Mouse (Mus musculus) gastrocnemius, adult 8-10 months (tissue): ENCODE measurements around the gene Cir1. TPM values are rescaled to one million over a fixed set of nuclear protein-coding genes. Genes with fewer than 3 reads are reported as not detected.

Experiments used
- DNase-seq, 2 experiments: peaks; one replicate each; pipeline ENCODE4 v3.0.0; 2022; ENCODE audit warnings: low spot score in 2 of 2
- total RNA-seq, 4 experiments: library from RNA; stranded (reverse); gene quantifications; 2 replicates each; pipeline ENCODE4 v1.2.4; 2022

Cir1 gene
- total RNA-seq, result 10 to 100 TPM in 2 of 4 experiments, 1 to 10 TPM in 2; 8.8 to 14.1 (median 11.7) TPM

DNA sequence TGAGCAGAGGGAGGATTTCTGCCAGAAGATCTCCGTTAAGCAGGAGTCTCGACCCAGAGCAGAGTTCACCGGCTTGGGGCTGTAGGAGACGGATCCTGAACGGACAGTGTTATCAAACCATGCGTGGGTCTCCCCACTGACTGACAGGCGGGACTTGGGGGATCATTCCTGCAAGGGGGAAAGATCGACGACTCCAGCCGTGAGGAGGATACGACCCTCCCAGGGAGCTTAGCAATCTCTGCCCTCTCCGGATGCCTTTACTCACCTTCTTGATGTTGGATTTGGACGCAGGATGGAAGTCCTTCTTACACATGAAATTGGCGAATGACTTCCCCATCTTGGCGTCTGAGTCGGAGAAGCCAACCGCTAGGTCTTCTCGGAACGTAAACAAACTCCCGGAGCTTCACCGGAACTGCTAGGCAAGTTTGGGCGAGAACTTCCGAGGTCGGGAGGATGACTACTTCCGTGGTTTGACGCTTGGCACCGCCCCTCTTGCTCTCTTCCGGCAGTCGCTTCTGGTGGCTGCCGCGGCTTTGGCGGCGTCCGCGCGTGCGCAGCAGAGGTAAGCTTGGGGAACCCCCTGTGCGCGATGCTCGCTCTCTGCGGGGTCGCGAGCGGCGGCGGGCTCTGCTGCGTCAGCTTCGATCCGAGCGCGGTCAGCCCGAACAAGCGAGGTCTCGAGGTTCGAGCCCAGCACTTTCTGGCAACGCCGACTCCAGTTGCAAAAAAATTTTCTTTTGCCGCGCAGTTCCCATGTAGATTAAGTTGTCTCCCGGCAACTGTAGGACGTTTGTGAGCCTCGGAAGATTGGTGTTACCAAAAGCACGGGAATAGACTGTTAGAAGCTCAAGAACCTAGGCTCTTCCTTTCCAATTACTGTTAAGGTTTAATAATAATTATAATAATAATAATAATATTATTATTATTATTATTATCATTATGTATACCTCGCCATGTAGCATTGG lies at the start of gene Cir1, which contains the start of gene Scrn3:
Cir1 (minus strand) TSS at position 550 of the 965 bp plus-strand sequence.
Scrn3 (plus strand) TSS at position 450 of the 965 bp plus-strand sequence.
- peak; percentile 88 to 93 for DNase-seq

DNA sequence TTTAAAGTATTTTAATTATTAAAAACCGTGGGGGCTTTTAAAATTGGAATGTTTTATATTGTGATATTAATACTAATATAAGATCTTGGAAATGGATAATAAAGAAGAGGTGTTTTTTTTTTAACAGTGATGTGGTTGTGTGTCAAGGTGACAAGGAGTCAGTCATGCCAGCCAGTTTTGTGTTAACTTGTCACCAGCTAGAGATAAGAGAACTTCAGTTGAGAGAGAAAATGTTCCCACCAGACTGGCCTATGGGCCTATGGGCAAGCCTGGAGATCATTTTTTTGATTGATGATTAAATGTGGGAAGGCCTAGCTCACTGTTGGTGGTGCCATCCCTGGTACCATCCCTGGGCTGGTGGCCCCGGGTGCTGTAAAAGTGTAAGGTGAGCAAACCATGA lies 48.0 kb upstream of the Cir1 start:
- no peak for DNase-seq

DNA sequence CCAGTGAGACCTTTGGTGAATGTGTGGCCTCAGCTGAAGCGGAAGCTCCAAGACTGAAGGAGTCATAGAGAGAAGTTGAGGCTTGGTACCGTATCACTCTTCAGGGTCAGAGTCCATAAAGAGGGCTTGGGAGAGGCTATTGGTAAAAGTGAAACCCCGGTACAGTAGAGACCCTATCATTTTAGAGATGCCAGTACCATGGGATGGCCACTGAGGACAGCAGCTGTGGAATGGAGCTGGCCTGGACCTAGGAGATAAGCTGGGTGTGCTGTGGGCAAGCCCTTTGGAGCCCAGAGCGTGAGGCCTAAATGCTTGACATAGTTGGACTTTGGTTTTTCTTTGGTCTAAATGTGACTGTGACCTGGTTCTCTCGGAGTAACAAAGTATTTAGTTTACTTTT lies 47.4 kb upstream of the Cir1 start:
- DNase-seq, result no peak

DNA sequence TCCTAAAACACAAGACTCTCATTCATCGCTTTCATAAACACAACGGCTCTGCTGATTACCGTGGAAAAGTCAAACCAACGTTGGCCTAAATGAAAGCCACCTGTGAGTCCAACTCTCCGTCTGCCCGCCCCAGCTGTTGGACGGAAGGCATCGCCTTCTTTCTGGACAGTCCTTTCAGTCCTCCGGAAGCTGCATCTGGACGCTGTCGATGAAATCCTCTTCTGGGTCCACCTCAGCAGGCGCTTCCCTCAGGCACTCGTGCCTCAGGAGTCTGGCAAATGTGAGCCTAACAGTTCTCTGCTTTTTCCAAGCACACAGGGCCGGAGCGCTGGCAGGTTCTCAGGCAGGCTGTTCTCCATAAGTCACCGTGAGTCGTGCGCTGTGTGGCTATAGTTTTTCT lies 44.5 kb upstream of the Cir1 start:
- DNase-seq, result no peak

DNA sequence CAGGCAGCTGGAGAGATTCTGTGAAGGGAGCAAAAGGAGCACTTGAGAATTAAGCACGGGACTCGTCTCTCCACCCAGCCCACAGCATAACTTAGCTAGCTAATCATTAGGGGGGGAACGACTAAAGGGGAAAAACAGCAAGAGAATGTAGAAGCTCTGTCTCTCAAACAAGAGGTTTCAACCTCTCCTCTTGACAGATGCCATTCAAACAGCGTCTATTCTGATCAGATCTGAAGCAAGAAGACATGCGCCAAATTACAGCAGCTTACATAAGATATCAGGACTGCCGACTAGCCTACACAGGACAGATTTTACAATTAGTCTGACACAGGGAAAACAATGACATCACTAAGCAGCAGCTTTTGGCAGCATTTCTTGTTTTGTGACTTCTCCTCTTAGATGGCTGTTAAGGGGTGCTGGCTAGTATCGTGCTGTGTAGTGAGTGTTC lies 39.5 kb upstream of the Cir1 start:
- no peak for DNase-seq

DNA sequence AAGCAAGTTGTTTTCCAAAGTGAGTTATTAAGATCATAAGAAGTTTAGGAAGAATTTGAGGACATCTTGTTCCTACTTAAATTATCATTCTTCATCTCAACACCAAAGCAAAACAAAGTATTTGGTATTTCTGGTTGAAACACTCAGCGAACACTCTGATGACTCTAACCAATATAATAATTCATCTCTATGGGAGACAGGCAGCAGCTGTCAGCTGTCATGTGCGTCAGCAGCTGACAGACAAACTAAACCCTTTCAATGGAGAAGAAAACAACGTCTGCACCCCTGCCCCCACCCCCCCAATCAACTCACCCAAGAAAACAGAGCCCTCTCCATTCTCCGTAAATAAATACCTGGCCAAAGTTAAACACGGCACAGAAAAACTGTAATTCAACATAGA lies 39.0 kb upstream of the Cir1 start:
- DNase-seq, result no peak

DNA sequence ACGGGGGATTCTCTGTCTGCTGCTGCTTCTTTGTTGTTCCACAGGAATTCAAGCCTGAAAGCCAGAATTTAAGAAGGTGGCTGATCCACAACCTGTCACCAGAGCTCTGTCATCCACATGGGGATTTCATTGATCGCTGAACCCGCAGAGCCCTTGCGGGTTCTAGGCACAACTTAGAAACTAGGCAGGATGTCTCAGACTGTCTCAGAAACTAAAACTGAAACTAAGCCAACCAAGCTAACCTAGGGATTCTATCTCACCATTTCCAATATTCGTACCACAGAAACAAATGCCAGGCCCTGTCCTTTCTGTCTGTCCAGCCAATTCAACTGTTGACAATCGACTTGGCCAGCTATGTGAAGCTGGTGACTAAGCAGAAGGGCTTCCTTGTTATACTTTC lies 35.7 kb upstream of the Cir1 start:
- no peak for DNase-seq

DNA sequence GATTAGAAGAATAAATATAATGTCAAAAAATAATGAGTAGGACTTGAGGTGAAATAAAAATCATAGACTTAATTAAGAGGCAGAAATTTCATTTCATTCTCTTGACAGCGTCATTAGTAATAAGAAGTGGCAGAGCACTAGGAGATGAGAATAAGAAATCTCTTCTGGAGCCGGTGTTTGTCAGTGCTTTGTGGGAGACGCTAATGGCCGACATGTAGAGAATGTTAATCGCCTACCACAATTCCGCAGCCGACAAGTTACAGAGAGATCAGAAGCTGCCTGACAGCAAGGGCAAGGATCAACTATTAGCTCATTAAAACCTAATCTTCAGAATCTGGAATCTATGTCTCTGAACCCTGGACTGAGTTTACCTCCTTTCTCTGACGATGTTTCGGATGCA lies 35.3 kb upstream of the Cir1 start:
- DNase-seq, result no peak

DNA sequence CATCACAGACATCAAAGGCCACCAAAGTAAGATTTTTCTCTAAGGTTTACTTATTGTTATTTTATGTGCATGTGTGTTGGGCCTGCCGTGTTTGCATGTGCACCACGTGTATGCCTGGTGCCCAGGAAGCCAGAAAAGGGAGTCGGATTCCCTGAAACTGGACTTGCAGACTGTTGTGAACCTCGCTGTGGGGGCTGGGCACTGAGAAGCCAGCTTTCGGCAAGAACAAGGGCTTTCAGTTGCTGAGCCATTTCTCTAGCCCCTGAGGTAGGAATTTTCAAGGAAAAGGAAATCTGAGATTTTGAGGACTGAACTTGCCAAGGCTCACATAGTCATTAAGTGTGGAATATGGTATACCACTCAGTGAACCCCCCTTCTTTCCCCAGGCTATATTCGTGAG lies 34.6 kb upstream of the Cir1 start:
- no peak for DNase-seq

DNA sequence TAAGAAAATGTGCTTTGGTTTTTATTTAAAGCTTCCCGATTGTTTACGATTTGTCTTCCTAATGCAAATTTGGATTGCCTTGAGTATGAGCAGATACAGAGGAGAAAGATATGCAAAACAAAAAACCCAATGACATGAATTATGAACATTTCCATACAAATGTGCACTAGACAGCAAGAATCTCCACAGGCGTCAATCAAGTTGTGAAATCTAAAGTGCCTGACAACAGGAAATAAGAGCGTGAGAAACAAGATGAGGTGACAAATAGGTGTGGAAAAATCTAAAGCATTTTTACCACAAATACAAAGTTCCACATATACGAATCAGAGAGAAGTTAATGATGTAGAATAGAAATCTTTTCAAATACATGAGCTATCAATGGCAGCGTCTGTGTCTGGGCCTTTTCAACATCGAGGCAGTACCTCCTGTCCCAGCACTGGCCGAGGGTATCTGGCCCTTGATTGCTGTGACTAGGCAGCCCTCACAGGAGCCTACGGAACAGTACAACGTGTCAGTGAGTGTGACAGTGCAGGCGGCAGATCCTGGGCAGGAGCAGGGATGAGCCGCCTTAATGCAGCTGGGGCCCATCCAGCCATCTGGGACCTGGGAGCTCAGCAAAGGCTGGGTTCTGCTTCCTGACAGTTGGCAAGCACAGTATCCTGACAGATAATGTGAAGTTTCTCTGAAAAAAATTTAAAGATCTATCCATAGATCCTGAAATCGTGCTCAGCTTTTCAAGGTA lies 34.0 kb upstream of the Cir1 start:
- DNase-seq, result no peak

DNA sequence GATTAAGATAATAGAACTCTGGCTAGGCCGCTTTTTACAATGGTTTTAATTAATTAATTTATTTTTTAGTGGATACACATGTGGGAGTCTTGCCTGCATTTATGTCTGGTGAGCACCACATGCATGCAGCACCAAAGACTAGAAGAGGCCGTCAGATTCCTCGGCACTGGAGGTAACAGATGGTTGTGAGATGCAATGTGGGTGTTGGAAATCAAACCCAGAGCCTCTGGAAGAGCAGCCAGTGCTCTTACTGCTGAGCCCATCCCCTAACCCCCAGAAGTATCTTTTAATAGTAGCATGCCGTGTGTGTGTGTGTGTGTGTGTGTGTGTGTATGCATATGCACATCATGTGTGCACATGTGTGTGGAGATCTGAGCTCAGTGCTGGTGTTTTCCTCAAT lies 32.7 kb upstream of the Cir1 start:
- DNase-seq, result no peak

DNA sequence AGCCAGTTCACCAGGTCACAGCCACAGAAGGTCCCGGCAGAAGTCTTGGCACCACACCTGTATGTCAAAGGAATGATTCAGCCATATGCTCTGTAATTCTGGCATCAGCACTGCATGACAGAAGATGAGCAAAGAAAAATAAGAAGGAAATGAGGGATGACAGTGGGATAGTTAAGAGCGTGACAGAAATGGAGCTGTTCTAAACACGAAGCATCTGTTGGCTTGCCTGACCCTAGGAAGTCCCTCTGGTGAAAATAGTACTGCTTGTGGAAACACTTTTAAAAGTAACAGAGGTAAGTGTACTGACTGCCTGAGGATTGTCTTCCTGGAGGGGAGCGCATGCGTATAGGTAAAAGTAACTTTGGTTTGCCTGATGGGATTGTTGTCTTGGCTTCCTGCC lies 31.2 kb upstream of the Cir1 start:
- DNase-seq, result no peak

DNA sequence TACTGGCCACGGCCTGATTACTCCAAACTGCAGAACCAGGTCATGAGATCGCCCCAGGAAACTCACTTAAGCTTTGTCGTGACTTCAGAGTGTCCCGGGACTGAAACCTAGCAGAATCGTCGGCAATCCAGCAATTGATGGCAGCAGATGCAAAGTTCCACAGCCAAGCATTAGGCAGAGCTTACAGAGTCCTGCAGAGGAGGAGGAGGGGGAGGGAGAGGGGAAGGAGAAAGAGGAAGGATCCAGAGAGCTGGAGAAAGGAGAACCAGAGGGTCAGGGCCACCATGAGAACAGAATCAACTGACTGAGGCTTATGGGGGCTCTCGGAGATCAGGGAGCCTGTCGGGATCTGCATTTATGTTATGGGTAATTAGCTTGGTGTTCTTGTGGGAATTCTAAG lies 25.9 kb upstream of the Cir1 start:
- DNase-seq, result no peak

DNA sequence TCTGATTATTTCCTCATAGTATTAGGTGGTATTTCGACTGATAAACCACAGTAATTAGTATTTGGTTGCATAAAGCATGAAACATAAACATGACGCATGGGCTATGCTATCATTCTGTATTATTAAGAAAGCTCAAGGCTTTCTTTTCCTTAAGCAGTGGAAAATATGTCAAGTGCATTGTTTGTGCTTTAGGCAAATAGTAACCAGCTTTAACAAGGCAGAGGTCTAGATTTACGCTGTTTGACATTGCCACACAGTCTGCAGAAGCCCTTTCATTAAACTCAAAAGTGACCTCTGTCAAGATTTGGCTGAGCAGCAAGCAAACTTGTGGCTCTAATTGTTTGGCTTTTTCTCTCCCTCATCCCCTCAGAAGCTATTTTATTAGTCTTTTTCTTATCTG lies 23.4 kb upstream of the Cir1 start:
- DNase-seq, result no peak

DNA sequence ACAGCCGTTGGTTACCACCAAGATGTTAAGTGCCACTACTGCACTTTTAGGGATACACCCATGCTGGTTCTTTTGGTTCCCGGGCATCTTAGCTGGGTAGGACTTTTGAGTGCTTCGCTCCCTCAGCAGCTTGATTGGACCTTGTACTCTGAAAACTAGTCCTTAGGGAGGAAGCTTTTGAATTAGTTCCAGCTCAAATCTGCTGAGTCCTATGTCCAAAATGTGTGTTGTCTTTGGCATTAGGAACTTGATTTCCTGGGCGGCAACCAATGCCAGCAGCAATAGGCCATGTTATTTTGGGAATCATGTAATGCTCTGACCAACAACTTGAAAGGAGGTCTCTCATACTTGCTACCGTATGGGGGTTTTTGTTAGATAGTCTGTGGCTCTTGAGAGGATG lies 13.4 kb upstream of the Cir1 start:
- no peak for DNase-seq

DNA sequence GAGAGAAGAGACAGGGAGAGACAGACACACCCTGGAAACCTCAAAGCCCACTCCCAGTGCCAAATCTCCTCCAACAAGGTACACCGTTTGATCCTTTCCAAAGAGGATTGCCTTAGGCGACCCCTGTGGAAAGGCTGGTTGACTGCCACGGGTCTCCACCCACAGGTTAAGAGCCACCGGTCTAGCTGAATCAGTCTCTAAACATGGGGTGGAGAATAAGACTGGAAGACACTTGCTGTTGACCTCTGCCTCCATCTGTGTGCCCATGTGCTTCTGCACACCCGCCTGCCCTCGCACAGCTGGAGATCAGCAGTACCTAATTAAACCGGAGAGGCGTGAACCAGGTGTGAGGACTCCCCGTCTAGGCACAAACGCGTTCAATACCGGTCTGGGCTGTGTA lies 10.5 kb upstream of the Cir1 start:
- no peak for DNase-seq

DNA sequence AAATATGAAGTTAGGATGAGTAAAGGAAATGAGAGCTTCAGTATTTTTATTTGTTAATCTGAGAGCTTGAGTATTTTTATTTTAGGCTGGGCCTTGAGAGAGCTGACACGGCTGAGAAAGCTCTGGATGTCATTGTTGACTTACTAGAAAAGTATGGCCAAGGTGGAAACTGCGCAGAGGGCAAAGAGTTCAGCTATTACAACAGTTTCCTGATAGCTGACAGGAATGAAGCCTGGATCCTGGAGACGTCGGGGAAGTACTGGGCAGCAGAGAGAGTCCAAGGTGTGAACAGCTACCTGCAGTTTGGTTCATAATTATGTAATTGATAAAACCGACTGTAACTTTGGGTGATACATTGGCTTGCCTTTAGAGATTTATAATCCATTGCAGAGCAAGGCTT lies 6.7 kb upstream of the Cir1 start:
- no peak for DNase-seq

DNA sequence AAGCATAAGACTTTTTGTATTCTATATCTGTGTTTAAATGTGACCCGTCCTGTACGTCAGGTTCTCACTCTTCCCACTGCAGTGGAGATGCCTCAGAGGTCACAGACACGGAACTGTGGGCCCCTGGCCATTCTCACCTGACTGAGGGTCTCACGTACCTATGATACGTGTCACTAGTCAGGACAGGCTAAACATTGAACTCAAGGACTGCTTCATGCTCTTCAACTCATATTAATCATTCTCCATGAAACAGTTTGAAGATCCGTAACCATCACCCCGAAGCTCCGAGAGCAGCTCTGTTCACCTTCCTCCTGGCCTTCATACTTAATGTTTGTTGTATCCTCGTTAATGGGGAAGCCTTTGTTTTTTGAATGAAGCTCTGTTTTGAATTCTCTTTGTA lies 4.9 kb upstream of the Cir1 start:
- DNase-seq, result no peak

DNA sequence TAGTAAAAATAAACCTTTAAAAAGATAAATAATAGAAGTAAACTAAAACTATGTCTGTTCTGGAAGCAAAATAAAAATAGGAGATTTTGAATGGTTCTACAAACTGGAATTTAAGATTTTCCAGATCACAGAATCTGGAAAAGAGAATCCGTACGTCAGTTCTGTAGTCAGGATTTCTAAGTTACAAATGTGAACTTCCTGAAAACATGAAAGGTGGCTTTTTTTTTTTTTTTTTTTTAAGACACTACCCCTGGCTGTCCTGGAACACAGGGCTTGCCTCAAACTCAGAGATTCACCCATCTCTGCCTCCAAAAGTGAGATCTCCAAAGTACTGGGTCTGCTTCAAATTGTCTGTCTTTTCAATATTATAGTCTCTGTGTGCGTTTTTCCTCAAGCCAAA lies 1.8 kb upstream of the Cir1 start:
- DNase-seq, result no peak

DNA sequence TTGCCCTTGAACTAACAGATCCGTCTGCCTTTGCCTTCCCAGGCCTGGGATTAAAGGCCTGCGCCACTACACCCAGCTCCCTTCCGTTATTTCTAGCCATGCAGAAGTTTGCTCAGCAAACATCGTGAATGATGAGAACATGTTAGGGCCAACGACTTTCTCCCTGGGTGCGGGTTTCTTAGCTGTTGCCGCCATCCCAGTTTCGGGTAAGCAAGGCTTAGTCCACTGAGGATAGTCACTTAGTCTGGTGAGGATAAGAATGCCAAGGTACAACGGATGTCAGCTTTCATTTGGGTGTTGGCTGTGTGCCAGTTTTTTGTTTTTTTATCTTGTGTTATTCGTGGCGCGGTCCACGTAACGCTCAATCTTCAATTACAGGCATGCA lies 608 bp upstream of the Cir1 start:
- peak; percentile 12 to 17 for DNase-seq

DNA sequence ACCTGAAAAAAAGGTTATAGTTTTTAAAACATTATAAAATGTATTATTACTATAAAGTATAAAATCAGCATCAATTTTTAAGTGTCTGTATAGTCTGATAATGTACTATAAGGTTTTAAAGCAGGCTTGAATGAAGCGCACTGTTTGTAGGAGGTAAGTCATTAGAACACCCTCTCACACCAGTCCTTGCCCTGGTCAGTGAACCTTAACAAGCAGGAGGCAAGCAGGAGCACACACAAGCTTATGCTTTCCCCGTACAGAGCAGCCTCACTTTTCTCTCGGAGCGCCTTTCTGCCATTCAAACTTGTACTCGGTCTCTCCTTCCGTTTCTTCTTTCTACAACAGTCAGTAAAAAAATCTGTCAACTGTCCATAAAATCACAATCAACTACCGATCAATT lies 6.5 kb downstream of the Cir1 start:
- DNase-seq, result no peak

DNA sequence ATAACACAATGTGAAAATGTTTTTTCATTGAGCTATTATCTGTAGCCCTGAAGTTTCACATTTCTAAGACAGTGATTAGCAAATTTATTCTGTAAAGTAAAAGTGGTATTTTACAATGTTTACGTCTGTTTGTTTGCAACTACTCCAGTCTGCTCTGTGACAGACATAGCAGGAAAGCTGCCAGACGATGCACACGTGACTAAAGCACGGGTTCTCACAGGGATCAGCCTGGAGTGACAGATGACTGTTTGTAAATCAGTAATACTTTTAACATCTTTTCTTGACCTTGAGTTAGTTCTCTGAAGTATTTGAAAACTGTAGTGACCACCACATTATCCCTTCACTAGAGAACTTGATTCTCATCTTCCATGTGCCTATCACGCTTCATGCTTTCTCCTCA lies 8.0 kb downstream of the Cir1 start:
- DNase-seq, result no peak

DNA sequence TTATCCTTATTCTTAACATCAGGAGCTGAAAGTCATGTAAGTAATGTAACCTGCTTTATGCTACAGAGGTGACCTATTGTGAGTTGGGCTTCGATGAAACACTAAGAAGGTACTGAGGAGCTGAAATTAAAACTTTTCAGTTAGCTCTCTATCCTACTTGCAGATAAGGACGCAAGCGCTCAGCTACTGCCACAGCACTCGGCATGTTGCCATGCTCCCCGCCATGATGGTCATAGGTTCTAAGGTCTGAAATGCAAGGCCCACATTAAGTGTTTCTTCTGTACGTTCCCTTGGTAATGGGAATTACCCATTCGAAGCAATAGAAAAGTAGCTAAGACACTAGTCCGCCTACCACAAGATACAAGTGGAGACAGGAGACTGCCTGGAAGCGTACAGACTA lies 9.8 kb downstream of the Cir1 start:
- no peak for DNase-seq
